Mouse (Mus musculus) lung, postnatal 10 days (tissue): ENCODE data around the gene Trpc4ap.
A peak's percentile ranks its signal among the peaks of the same experiment; 100 is the strongest.

Experiments used
- DNase-seq: peaks from one replicate; pipeline ENCODE4 v3.0.0; 2021

The Trpc4ap gene

GRCm38 (mm10) chr2:155691336-155691722, 855 bp downstream of the Trpc4ap start:
- no peak for DNase-seq

GRCm38 (mm10) chr2:155689211-155689610, 3.0 kb downstream of the Trpc4ap start:
- DNase-seq = no peak

DNA sequence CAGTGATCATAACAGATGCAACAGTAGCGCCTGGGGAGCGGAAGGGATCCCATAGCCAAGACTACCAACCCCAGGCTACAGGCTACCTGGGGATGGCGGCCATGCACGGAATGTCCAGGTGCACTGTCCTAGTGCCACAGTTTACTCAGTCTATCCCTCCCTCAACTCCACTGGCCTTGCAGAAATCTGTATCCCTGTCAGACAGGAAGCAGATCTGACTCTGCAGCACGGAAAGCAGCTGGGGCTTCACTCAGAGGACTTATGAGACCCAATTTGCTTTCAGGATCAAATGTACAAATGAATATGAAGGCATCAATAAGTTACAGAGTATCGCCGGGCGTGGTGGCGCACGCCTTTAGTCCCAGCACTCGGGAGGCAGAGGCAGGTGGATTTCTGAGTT, 4.4 kb downstream of the Trpc4ap start:
- DNase-seq = no peak

GRCm38 (mm10) chr2:155686572-155686971, 5.6 kb downstream of the Trpc4ap start:
- no peak for DNase-seq

DNA sequence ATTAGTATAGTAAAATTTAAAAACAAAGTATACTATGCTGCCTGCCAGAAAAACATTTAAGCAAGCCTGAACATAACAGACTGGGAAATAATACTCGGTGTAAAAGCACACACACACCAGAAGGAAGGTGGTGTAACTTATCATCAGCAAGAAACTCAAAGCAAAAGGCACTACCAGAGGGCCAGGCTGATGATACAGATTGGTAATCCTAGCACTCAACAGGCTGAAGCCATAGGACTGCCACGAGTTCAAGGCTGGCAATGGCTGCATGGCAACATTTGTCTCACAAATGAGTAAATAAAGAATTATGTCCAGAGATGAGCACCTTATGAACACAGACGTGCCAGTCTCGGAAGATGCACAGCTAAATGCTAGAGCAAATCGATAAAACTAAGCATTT, 8.4 kb downstream of the Trpc4ap start:
- DNase-seq = no peak

GRCm38 (mm10) chr2:155683137-155683536, 9.0 kb downstream of the Trpc4ap start:
- no peak for DNase-seq

GRCm38 (mm10) chr2:155681874-155682273, 10.3 kb downstream of the Trpc4ap start:
- no peak for DNase-seq

DNA sequence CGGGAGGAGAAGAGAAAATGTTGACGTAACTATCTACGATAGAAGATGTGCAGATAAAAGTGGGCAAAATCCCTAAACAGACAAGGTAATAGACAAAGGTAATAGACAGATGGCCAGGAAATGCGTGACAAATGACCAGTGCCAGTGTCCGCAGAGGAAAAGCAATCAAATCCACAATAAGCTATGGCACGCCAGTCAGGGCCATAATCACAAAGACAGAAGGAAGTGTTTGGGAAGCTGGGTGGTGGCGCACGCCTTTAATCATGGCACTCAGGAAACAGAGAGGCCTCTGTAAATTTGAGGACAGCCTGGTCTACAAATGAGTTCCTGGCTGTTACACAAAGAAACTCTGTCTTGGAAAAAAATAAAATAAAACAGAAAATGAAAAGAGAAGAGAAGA, 11.0 kb downstream of the Trpc4ap start:
- no peak for DNase-seq

DNA sequence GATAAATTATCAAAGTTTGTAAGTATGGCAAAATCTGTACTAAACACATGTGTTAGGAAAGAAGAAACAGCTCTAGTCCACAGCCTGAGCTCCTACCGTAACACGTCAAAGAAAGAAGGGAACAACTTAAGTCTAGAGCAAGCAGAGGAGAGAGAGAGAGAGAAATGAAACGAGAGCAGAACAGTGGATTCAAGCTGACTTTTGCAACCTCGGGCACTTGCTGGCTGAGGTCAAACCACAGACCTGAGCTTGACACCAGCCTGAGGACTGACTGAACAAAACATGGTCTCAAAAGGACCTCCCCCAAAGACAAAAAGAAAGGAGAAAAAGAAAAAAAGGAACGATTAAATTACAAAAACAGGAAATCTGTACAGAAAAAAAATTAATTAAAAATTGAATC, 11.6 kb downstream of the Trpc4ap start:
- no peak for DNase-seq

DNA sequence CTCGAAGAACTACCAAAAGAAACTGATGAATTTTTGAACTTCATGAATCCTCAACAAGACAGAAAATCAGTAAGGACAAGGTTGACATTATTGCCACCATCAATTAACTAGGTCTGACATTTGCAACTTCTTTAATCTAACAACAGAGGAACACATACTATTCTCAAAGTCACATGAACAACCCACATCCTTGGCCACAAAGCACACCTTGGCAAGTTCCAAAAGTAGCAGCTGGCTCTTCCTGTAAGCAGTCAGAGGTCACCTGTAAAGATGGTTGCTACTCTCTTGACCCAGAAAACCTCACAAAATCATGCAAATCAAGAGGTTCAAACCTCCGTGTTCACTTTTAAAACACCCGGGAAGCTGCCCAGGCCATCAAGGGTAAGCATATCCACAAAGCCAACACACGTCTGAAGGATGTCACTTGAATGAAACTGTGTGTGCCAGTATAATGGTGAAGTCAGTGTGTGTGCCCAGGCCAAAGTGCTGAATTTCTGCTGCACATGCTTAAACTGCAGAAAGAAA, 12.5 kb downstream of the Trpc4ap start:
- no peak for DNase-seq

GRCm38 (mm10) chr2:155675118-155675517, 17.1 kb downstream of the Trpc4ap start:
- no peak for DNase-seq

- peak; percentile 77 for DNase-seq
Observed at GRCm38 (mm10) chr2:155673546-155673945, 18.6 kb downstream of the Trpc4ap start.

DNA sequence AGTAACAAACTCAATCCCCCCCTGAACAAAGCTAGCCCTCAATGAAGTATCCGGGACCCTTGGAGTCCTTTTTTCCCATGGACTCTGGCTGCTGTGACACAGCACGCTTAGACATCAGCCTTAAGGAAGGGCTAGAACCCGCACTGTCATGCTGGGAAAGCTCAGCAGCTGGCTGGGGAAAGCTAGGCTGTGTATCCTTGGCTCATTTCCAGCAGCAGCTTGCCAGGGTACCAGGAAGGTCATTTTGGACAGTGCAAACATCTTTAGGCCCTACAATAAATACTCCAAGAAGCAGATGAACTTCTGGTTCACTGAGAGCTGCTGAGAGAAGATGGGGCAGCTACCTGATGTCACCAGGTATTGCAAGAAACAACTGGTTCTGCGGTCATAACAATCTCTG, 20.9 kb downstream of the Trpc4ap start:
- peak; percentile 34 for DNase-seq

GRCm38 (mm10) chr2:155668461-155668860, 23.7 kb downstream of the Trpc4ap start:
- DNase-seq = peak; percentile 54

GRCm38 (mm10) chr2:155667881-155668280, 24.3 kb downstream of the Trpc4ap start:
- DNase-seq = no peak

DNA sequence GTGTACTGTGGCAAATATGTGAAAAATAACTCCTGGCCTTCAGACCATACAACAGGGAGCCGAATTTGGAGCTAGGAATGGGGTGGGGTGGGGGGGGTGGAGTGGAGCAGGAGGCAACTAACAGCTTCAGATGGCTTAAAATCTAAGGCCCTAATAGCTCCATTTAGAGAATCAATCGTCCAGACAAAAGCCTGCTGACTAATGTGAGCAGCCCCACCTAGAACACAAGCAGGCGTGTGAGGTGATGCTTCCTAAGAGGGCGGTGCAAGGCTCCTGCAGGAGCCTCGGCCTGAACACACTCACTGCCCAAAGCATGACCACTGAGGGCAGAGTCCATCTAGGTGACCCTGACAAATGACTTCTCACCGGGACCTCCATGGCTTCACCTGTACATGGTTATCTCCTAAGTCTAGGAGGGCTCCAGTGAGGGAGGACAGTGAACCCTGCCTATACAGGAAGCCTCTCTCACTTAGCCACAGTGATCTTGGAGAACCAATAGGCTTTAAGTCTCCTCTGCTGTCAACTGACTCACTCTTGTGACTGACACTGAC, 28.2 kb downstream of the Trpc4ap start:
- DNase-seq = no peak

DNA sequence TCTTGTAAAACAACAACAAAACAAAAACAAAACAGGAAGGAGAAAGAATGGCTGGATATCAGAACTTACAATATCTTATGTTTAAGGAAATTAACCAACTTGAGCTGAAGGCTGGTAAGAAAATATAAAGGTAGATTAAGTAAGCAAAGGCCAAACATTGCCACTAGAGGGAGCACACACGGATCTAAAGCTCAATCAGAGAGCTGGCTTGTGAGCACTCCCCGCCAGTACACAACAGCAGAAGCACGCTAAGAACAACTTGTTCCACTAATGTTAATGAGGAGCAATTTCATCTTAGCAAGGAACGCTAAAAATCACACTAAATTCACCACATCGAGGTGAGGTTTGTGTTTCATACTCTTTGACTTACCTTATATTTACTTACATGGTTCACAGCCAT, 29.1 kb downstream of the Trpc4ap start:
- DNase-seq = peak; percentile 64

GRCm38 (mm10) chr2:155662390-155662789, 29.8 kb downstream of the Trpc4ap start:
- no peak for DNase-seq

DNA sequence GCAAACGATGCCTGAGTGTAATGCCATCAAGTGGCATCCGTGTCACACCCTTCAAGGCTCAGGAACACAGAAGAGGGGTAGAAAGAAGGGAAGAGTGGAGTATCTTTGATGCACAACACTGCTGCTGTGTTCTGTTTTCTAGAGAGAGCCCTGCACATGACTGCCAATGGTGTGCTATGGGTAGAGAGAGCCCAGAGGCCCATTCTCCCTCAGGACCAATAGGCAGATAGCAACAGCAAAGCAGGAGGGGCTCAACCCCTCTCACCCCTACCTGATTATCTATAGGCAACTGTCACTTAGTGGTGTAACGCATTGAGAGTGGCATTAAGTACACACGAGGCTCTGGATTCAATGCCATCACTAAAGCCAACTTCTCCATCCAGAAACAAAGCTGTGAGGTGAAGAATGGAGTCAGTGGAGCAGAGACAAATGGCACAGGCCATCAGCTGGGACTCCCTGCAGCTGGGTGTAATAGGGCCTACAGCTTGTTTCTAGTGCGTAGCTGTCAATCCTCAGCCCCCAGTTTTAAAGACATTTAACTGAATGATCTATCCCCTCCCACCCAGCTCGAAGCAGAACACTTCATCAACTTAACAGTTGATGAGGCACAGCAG, 36.3 kb downstream of the Trpc4ap start:
- DNase-seq = no peak

- DNase-seq = no peak
Observed at GRCm38 (mm10) chr2:155652618-155653017, 39.6 kb downstream of the Trpc4ap start.

- no peak for DNase-seq
Observed at GRCm38 (mm10) chr2:155645746-155646145, 46.4 kb downstream of the Trpc4ap start.

GRCm38 (mm10) chr2:155641540-155642472, 50.4 kb downstream of the Trpc4ap start:
- DNase-seq = no peak

DNA sequence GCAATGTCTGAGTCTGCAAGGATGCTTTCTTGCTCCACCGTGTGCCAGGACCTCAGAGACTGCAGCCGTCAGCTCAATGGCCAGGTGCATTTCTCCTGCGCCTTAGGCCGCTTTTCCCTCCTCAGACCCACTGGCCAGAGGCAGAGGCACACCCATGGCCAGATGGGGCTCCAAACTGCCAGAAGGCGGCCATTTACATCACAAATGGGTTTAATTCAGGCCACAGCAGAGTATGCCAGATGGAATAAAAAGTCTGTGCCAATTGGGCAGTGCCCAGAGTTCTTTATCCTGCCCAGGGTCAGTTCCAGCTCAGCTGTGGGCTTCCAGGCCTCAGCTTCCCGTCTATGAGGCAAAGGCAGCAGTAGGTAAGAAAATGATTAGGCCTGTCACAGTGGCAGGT, 51.5 kb downstream of the Trpc4ap start:
- no peak for DNase-seq

GRCm38 (mm10) chr2:155637411-155637810, 54.8 kb downstream of the Trpc4ap start:
- no peak for DNase-seq
